Comparison of ENCODE assay signal across 10 mouse cellular contexts in genomic region chr6:71396761-71397160, GRCm38 (mm10). TPM values are rescaled to one million over a fixed set of nuclear protein-coding genes. Genes with fewer than 3 reads are reported as not detected.
"Had no signal": no experiment of that assay in that cellular context is flagged by ENCODE, and none has a peak within 500 bp of the region (broad histone marks: within the 10 kb centered on the region; RNA-seq: fewer than 3 reads in every experiment).

No protein-coding gene starts in this region.

- DNase-seq: kidney, adult 8-10 months; kidney, postnatal 25 days; layer of hippocampus, adult 9-11 months; layer of hippocampus, postnatal 36 days; lung, embryonic 14.5 days; lung, postnatal 14 days; right cerebral cortex, adult 18-20 months; right cerebral cortex, postnatal 25 days had no signal

RNA-seq across cellular contexts. Expression of gene Cd8a, which starts 23.5 kb away (rescaled TPM):
- total RNA-seq: layer of hippocampus, postnatal 36 days; left cerebral cortex, postnatal 25 days; midbrain, postnatal 0 days had no signal
